Mouse (Mus musculus) liver, embryonic 14.5 days (tissue): ENCODE data around the gene Iqsec1.

Experiments
- CTCF ChIP-seq: IDR thresholded peaks from 2 replicates; pipeline ENCODE4 v1.5.1; 2016; ENCODE audit warnings: antibody characterized with exemption, low read depth, control low read depth
- EP300 ChIP-seq: IDR thresholded peaks from 2 replicates; pipeline ENCODE4 v1.6.1; 2016; ENCODE audit warnings: antibody characterized with exemption, low read depth

DNA sequence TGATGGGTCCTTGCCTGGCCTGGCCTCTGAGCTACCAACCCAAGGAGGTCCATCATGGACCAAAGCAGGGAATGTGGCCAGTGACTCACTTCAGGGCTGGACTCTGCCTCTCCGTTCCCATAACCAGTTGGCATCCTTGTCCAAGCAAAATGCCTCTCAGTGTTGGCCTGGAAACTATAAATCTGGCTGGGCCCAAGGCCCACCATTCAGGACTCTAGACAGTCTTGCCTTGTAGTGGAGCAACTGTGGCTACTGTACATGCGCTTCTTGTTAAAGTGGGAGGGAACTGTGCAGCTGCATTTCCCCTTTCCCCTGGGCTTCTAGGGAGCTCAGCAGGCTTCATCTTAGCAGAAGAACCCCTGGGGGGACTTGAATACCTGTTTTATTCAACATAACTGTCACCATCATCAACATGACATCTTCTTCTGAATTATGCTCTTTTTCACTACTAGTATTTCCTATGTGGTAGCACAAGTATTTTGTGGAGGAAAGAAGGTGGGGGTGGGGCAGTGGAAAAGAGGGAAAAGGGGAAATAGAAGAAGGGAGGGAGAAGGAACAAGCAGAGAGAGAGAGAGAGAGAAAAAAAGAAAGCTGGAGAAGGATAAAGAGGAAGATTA lies 226.3 kb downstream of the Iqsec1 start:
- no peak for TF ChIP-seq CTCF
- no peak for TF ChIP-seq EP300
